Mouse (Mus musculus): ENCODE data around the gene 4933416C03Rik. TPM values are rescaled to one million over a fixed set of nuclear protein-coding genes. Genes with fewer than 3 reads are reported as not detected.

The 4933416C03Rik gene
- polyA plus RNA-seq, 1 experiment from 2014 or later: 0.08 TPM

DNA sequence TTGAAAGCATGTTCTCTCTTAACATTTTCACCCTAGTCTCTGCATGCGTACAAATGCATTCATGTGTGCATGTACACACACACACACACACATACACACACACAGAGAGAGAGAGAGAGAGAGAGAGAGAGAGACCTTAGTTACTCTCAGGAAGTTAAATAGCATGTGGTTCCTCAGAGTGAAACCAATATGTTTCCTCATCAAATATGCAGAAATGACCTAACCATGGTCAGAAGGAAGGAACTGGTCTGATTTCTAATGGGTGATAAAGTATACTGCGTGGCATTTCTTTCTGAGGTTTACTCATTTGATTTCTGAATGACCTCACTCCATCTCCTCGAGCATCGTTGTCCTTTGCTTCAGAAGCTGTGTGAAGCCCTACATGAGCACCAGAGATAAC, 17.5 kb upstream of the 4933416C03Rik start:
- Histone ChIP-seq H3K4me3 (ENCODE audit: low read depth, low read length) (no peak overlapping the region), H3K27me3 (ENCODE audit: control insufficient read depth, insufficient read depth, low read length) (no peaks in the 10 kb centered on the region), H3K27ac (ENCODE audit: low read depth, low read length) (no peak overlapping the region), H3K4me1 (ENCODE audit: control insufficient read depth, insufficient read depth, low read length) (no peaks in the 10 kb centered on the region), H3K36me3 (ENCODE audit: control insufficient read depth, insufficient read depth, low read length) (no peaks in the 10 kb centered on the region), H3K4me2 (no peak overlapping the region), H3K9ac (ENCODE audit: low read length) (no peak overlapping the region), H3K9me3 (ENCODE audit: control insufficient read depth, low read length) (no peaks in the 10 kb centered on the region)
- ATAC-seq (ENCODE audit: low FRiP score) (no peak), DNase-seq (ENCODE audit: low spot score, missing footprints) (no peak)
- 92% methylated on average over 4 of the region's 4 CpGs for WGBS

GRCm38 (mm10) chr10:116130401-116130800, 16.7 kb upstream of the 4933416C03Rik start:
- Histone ChIP-seq H3K27me3 (ENCODE audit: control insufficient read depth, insufficient read depth, low read length) (no peaks in the 10 kb centered on the region), H3K9ac (ENCODE audit: low read length) (no peak overlapping the region), H3K4me2 (no peak overlapping the region), H3K4me3 (ENCODE audit: low read depth, low read length) (no peak overlapping the region), H3K4me1 (ENCODE audit: control insufficient read depth, insufficient read depth, low read length) (no peaks in the 10 kb centered on the region), H3K36me3 (ENCODE audit: control insufficient read depth, insufficient read depth, low read length) (no peaks in the 10 kb centered on the region), H3K9me3 (ENCODE audit: control insufficient read depth, low read length) (no peaks in the 10 kb centered on the region), H3K27ac (ENCODE audit: low read depth, low read length) (no peak overlapping the region)
- ATAC-seq (ENCODE audit: low FRiP score) (no peak), DNase-seq (ENCODE audit: low spot score, missing footprints) (no peak)
- WGBS: 85% methylated on average over 3 of the region's 3 CpGs

- Histone ChIP-seq H3K4me1 (ENCODE audit: control insufficient read depth, insufficient read depth, low read length) (no peaks in the 10 kb centered on the region), H3K27ac (ENCODE audit: low read depth, low read length) (no peak overlapping the region), H3K36me3 (ENCODE audit: control insufficient read depth, insufficient read depth, low read length) (no peaks in the 10 kb centered on the region), H3K9me3 (ENCODE audit: control insufficient read depth, low read length) (no peaks in the 10 kb centered on the region), H3K27me3 (ENCODE audit: control insufficient read depth, insufficient read depth, low read length) (no peaks in the 10 kb centered on the region), H3K4me2 (no peak overlapping the region), H3K9ac (ENCODE audit: low read length) (no peak overlapping the region), H3K4me3 (ENCODE audit: low read depth, low read length) (no peak overlapping the region)
- DNase-seq (ENCODE audit: low spot score, missing footprints): no peak
- no peak for ATAC-seq (ENCODE audit: low FRiP score)
- WGBS: 76% methylated on average over 5 of the region's 5 CpGs
These were observed 11.6 kb upstream of the 4933416C03Rik start for GRCm38 (mm10) chr10:116125364-116125763.

GRCm38 (mm10) chr10:116123808-116124207, 10.1 kb upstream of the 4933416C03Rik start:
- Histone ChIP-seq H3K4me3 (ENCODE audit: low read depth, low read length) (no peak overlapping the region), H3K4me1 (ENCODE audit: control insufficient read depth, insufficient read depth, low read length) (no peaks in the 10 kb centered on the region), H3K9ac (ENCODE audit: low read length) (no peak overlapping the region), H3K27ac (ENCODE audit: low read depth, low read length) (no peak overlapping the region), H3K27me3 (ENCODE audit: control insufficient read depth, insufficient read depth, low read length) (no peaks in the 10 kb centered on the region), H3K4me2 (no peak overlapping the region), H3K9me3 (ENCODE audit: control insufficient read depth, low read length) (no peaks in the 10 kb centered on the region), H3K36me3 (ENCODE audit: control insufficient read depth, insufficient read depth, low read length) (no peaks in the 10 kb centered on the region)
- no peak for ATAC-seq (ENCODE audit: low FRiP score)
- DNase-seq (ENCODE audit: low spot score, missing footprints): no peak
- 87% methylated on average over 2 of the region's 2 CpGs for WGBS

GRCm38 (mm10) chr10:116121463-116121862, 7.7 kb upstream of the 4933416C03Rik start:
- H3K4me2 ChIP-seq: no peak overlapping the region
- 94% methylated on average over 2 of the region's 2 CpGs for WGBS
- no peaks in the 10 kb centered on the region for H3K4me1 ChIP-seq (ENCODE audit: control insufficient read depth, insufficient read depth, low read length)
- H3K27me3 ChIP-seq (ENCODE audit: control insufficient read depth, insufficient read depth, low read length): no peaks in the 10 kb centered on the region
- H3K4me3 ChIP-seq (ENCODE audit: low read depth, low read length): no peak overlapping the region
- ATAC-seq (ENCODE audit: low FRiP score): no peak
- no peaks in the 10 kb centered on the region for H3K9me3 ChIP-seq (ENCODE audit: control insufficient read depth, low read length)
- no peak for DNase-seq (ENCODE audit: low spot score, missing footprints)
- H3K9ac ChIP-seq (ENCODE audit: low read length): no peak overlapping the region
- no peak overlapping the region for H3K27ac ChIP-seq (ENCODE audit: low read depth, low read length)
- no peaks in the 10 kb centered on the region for H3K36me3 ChIP-seq (ENCODE audit: control insufficient read depth, insufficient read depth, low read length)

DNA sequence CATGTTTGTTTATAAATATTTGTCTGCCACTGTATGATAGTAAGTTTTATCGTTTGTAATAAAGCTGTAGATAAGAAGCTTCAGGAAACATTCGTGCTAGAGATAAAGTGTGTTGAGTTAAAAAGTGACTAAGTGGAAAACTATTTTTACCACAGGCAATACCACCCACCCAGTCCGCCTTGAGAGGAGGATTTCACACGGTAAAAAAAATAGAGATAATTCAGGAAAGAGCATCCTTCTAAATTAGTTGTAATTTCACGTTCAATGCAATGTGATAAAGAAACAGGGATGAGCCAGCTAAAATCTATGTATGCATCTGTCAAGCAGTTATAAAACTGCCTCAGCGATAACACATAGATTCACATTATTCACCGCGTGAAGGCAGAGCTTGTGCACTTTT, 3.3 kb upstream of the 4933416C03Rik start:
- no peak overlapping the region for H3K27ac ChIP-seq (ENCODE audit: low read depth, low read length)
- H3K9ac ChIP-seq (ENCODE audit: low read length): no peak overlapping the region
- no peaks in the 10 kb centered on the region for H3K4me1 ChIP-seq (ENCODE audit: control insufficient read depth, insufficient read depth, low read length)
- no peaks in the 10 kb centered on the region for H3K27me3 ChIP-seq (ENCODE audit: control insufficient read depth, insufficient read depth, low read length)
- DNase-seq (ENCODE audit: low spot score, missing footprints) (no peak), ATAC-seq (ENCODE audit: low FRiP score) (no peak)
- H3K9me3 ChIP-seq (ENCODE audit: control insufficient read depth, low read length): peaks cover 5% of the 10 kb centered on the region; the same call in 1 of the 2 replicates
- no peak overlapping the region for H3K4me2 ChIP-seq
- no peaks in the 10 kb centered on the region for H3K36me3 ChIP-seq (ENCODE audit: control insufficient read depth, insufficient read depth, low read length)
- no peak overlapping the region for H3K4me3 ChIP-seq (ENCODE audit: low read depth, low read length)
- WGBS: 91% methylated on average over 8 of the region's 8 CpGs

DNA sequence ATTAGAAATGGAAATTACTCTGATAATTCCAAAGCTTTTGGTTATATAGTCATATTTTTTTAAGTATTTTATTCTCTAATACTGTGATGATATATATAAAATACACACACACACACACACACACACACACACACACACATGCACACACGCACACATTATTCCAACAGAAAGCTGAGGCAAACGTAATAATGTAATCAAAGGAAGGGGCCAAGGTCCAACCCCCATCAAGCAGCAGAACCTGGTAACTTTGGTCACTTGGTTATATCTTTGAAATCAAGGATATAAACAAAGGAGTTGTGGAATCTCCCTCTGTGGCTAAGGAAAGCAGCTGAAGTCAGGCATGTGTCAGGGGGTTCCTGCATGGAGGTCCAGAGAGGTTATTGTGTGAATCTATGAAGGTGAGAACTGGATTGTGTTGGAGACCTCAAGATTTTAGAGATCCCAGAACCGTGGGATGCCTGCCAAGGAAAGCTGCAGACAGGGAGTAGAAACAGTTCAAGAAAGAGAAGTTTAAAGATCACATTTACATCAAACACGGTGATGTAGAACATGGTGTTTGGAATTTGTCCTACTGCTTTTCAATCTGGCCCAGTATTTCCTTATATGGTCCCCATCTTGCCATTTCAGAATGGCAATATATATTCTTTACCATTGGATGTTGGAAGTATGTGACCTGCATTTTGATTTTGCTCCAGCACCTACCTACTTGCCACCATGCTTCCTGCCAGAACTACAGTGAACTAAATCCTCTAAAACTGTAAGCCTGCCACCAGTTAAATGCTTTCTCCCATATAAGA, 2.4 kb upstream of the 4933416C03Rik start:
- Histone ChIP-seq H3K4me2 (no peak overlapping the region), H3K9me3 (ENCODE audit: control insufficient read depth, low read length) (peaks cover 5% of the 10 kb centered on the region; the same call in 1 of the 2 replicates), H3K27me3 (ENCODE audit: control insufficient read depth, insufficient read depth, low read length) (no peaks in the 10 kb centered on the region), H3K4me1 (ENCODE audit: control insufficient read depth, insufficient read depth, low read length) (no peaks in the 10 kb centered on the region), H3K36me3 (ENCODE audit: control insufficient read depth, insufficient read depth, low read length) (no peaks in the 10 kb centered on the region), H3K4me3 (ENCODE audit: low read depth, low read length) (no peak overlapping the region), H3K9ac (ENCODE audit: low read length) (no peak overlapping the region), H3K27ac (ENCODE audit: low read depth, low read length) (no peak overlapping the region)
- 80% methylated on average over 4 of the region's 4 CpGs for WGBS
- ATAC-seq (ENCODE audit: low FRiP score) (no peak), DNase-seq (ENCODE audit: low spot score, missing footprints) (no peak)

DNA sequence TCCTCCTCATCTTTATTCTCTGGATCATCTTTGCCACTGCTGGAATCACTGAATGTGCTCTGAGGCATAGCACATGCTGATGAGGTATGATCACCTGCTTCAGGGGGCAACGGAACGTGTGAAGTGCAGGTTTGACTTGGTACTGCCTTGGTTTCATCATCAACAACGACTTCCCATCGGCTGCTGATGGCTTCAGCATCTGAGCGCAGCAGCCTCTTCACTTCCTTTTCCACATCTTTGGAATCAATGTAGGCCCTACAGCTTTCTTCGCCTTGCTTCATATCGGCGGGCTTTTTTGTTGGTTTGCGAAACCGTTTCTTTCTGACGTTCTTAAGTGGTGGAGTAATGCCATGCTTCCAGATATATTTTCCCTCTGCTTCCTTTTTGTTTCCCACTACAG, 849 bp downstream of the 4933416C03Rik start:
- H3K4me2 ChIP-seq: no peak overlapping the region
- no peaks in the 10 kb centered on the region for H3K27me3 ChIP-seq (ENCODE audit: control insufficient read depth, insufficient read depth, low read length)
- ATAC-seq (ENCODE audit: low FRiP score) (no peak), DNase-seq (ENCODE audit: low spot score, missing footprints) (no peak)
- H3K27ac ChIP-seq (ENCODE audit: low read depth, low read length): no peak overlapping the region
- no peak overlapping the region for H3K4me3 ChIP-seq (ENCODE audit: low read depth, low read length)
- H3K36me3 ChIP-seq (ENCODE audit: control insufficient read depth, insufficient read depth, low read length): no peaks in the 10 kb centered on the region
- no peak overlapping the region for H3K9ac ChIP-seq (ENCODE audit: low read length)
- H3K9me3 ChIP-seq (ENCODE audit: control insufficient read depth, low read length): peaks cover 5% of the 10 kb centered on the region; the same call in 1 of the 2 replicates
- 94% methylated on average over 11 of the region's 11 CpGs for WGBS
- H3K4me1 ChIP-seq (ENCODE audit: control insufficient read depth, insufficient read depth, low read length): no peaks in the 10 kb centered on the region

DNA sequence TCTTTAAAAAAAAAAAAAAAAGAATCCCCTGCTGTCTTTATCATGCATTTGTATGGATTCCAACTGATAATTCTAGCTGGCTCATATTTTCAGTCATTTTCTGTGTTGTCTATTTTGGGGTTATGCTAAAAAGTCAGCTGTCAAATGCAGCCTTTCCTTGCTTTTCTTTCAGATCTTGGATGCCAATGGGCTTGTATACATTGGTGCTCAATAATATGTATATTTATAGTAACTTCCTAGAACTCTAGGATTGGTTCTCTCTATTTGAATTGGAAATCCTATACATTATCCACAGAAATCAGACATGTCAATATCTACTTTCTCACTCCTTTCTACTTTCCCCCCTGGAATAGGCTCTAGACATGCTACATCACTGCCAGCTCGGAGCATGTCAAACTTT, 5.0 kb downstream of the 4933416C03Rik start:
- Histone ChIP-seq H3K36me3 (ENCODE audit: control insufficient read depth, insufficient read depth, low read length) (no peaks in the 10 kb centered on the region), H3K4me1 (ENCODE audit: control insufficient read depth, insufficient read depth, low read length) (no peaks in the 10 kb centered on the region), H3K27me3 (ENCODE audit: control insufficient read depth, insufficient read depth, low read length) (no peaks in the 10 kb centered on the region), H3K9me3 (ENCODE audit: control insufficient read depth, low read length) (peaks cover 3% of the 10 kb centered on the region; the same call in 1 of the 2 replicates), H3K9ac (ENCODE audit: low read length) (no peak overlapping the region), H3K27ac (ENCODE audit: low read depth, low read length) (no peak overlapping the region), H3K4me3 (ENCODE audit: low read depth, low read length) (no peak overlapping the region), H3K4me2 (no peak overlapping the region)
- ATAC-seq (ENCODE audit: low FRiP score) (no peak), DNase-seq (ENCODE audit: low spot score, missing footprints) (no peak)
- 89% methylated on average over 1 of the region's 1 CpGs for WGBS
